Mouse (Mus musculus) WW6 (cell line): ENCODE data around the gene Tmf1.

Source experiments
- DNase-seq: peaks from one replicate; pipeline ENCODE4 v3.0.0-alpha.2; 2013; ENCODE audit warnings: low read depth, low spot score

Tmf1 gene

GRCm38 (mm10) chr6:97106777-97107176, 72.1 kb downstream of the Tmf1 start:
- no peak for DNase-seq

DNA sequence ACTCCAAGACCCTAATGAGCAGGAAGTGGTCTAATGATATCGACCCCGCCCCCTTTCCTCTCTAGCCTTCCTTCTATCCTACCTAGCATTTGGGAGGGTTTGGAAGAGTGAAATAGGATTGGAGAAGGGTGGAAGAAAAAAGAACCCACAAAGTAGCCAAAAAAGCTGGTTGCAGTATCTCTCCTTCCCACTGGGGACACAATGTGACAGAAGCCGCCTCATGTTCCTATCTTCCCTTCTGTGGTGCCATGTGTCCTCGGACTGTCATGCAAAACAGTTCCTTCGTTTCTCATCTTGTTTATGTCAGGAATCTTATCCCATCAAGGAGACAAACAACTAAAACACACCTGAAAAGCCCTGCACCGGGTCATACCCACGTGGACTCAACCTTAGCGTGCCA, 72.8 kb downstream of the Tmf1 start:
- DNase-seq, result no peak

DNA sequence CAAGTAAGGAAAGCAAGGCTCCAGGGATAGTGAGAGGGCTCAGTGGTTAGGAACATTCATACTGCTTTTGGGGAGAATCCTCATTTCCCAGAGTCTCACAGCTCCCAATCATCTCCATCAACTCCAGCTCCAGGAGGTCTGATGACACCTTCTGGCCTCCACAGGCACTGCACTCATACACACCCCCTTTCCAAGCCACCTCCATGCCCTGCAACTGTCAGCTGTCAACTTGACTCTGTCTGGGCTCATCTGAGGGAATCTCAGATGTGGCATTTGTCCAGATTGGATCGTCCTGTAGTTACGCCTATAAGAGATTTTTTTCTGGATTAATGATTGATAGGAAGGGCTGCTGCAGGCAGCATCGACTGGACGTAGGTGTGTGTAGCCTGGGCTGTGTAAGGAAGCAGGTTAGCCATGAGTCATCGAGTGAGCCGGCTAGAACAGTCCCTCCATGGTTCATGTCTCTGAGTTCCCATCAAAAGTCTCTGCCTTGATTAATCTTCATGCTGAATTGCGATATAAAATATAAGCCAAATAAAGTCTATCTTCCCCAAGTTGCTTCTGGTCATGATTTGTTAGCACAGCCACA, 74.6 kb downstream of the Tmf1 start:
- no peak for DNase-seq
